In the genomic region with DNA sequence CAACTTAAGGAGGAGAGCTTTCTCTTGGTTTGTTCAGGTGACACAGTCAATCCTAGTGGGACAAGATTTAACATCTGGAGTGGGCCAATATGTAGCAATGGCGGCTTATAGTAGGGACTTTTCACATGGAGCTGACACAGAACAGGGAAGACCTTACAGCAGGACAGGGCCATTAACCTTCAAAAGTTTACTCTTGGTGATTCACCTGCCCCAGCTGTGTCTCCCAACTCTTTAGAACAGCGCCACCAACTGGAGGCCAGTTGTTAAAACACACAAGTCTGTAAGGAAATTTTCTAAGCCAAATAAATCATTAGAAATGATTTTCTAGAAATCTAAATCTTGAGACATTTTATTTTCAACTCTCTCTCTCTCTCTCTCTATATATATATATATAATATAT, we compare ENCODE assay signal across 14 mouse cellular contexts. TPM values are rescaled to one million over a fixed set of nuclear protein-coding genes. Genes with fewer than 3 reads are reported as not detected.
DNase-seq lines count a peak whose midpoint lies in the region; ATAC-seq lines count a peak whose summit lies in the region.
"Had no signal": no experiment of that assay in that cellular context is flagged by ENCODE, and none has a peak within 500 bp of the region (broad histone marks: within the 10 kb centered on the region; RNA-seq: fewer than 3 reads in every experiment).

No protein-coding gene starts in this region.

- H3K4me2 ChIP-seq in hindbrain, embryonic 11.5 days (replicated peaks; ENCODE audit: low read depth, low read length) = no peak overlapping the region
- H3K4me2 ChIP-seq in hindbrain, embryonic 12.5 days (replicated peaks) = no peak overlapping the region
- H3K4me2 ChIP-seq in kidney, embryonic 16.5 days (replicated peaks; ENCODE audit: low read depth, low read length) = no peak overlapping the region
- H3K4me2 ChIP-seq: hindbrain, embryonic 15.5 days; neural tube, embryonic 15.5 days had no signal

- peak; percentile 6 for DNase-seq in hindbrain, embryonic 11.5 days (ENCODE audit: low spot score)
- DNase-seq in right cerebral cortex, postnatal 4 days = peak; percentile 23
- no peak for DNase-seq in right cerebral cortex, postnatal 36 days (ENCODE audit: low spot score in 2 of 2)
- peak; percentile 58 to 81 for DNase-seq in adrenal gland, adult (ENCODE audit: inconsistent age in 2 of 2, low spot score in 1 of 2)
- DNase-seq: cerebellum, adult 9-10 months; gastrocnemius, postnatal 36 days; layer of hippocampus, postnatal 36 days had no signal

- H3K36me3 ChIP-seq in hindbrain, embryonic 11.5 days (ENCODE audit: control insufficient read depth, insufficient read depth, low read length) = no peaks in the 10 kb centered on the region
- H3K36me3 ChIP-seq in hindbrain, embryonic 12.5 days = no peaks in the 10 kb centered on the region
- no peaks in the 10 kb centered on the region for H3K36me3 ChIP-seq in kidney, embryonic 16.5 days (ENCODE audit: insufficient read depth, low read length)
- H3K36me3 ChIP-seq: hindbrain, embryonic 15.5 days; neural tube, embryonic 15.5 days had no signal

- H3K4me3 ChIP-seq in hindbrain, embryonic 11.5 days (ENCODE audit: low read depth, low read length) = no peak overlapping the region
- no peak overlapping the region for H3K4me3 ChIP-seq in hindbrain, embryonic 12.5 days
- H3K4me3 ChIP-seq in kidney, embryonic 16.5 days (ENCODE audit: low read length) = no peak overlapping the region
- H3K4me3 ChIP-seq: hindbrain, embryonic 15.5 days; neural tube, embryonic 15.5 days had no signal

- no peaks in the 10 kb centered on the region for H3K4me1 ChIP-seq in hindbrain, embryonic 11.5 days (replicated peaks; ENCODE audit: control insufficient read depth, insufficient read depth, low read length)
- H3K4me1 ChIP-seq in hindbrain, embryonic 12.5 days = no peaks in the 10 kb centered on the region
- no peaks in the 10 kb centered on the region for H3K4me1 ChIP-seq in kidney, embryonic 16.5 days (ENCODE audit: insufficient read depth, low read length)
- H3K4me1 ChIP-seq: hindbrain, embryonic 15.5 days; neural tube, embryonic 15.5 days had no signal

- no peaks in the 10 kb centered on the region for H3K27me3 ChIP-seq in hindbrain, embryonic 11.5 days (ENCODE audit: control insufficient read depth, insufficient read depth, low read length)
- no peaks in the 10 kb centered on the region for H3K27me3 ChIP-seq in hindbrain, embryonic 12.5 days
- no peaks in the 10 kb centered on the region for H3K27me3 ChIP-seq in kidney, embryonic 16.5 days (ENCODE audit: insufficient read depth, low read length)
- H3K27me3 ChIP-seq: neural tube, embryonic 15.5 days had no signal

- WGBS in hindbrain, embryonic 11.5 days = 51% methylated on average over 2 of the region's 2 CpGs
- 49% methylated on average over 2 of the region's 2 CpGs for WGBS in hindbrain, embryonic 12.5 days
- WGBS in kidney, embryonic 16.5 days = 49% methylated on average over 2 of the region's 2 CpGs

- H3K27ac ChIP-seq in hindbrain, embryonic 11.5 days (ENCODE audit: low read depth, low read length) = no peak overlapping the region
- no peak overlapping the region for H3K27ac ChIP-seq in hindbrain, embryonic 12.5 days
- H3K27ac ChIP-seq in kidney, embryonic 16.5 days (ENCODE audit: low read length) = no peak overlapping the region
- H3K27ac ChIP-seq: hindbrain, embryonic 15.5 days; macrophage; neural tube, embryonic 15.5 days had no signal

- no peaks in the 10 kb centered on the region for H3K9me3 ChIP-seq in hindbrain, embryonic 11.5 days (ENCODE audit: control insufficient read depth, low read length)
- no peaks in the 10 kb centered on the region for H3K9me3 ChIP-seq in hindbrain, embryonic 12.5 days (replicated peaks)
- H3K9me3 ChIP-seq in kidney, embryonic 16.5 days (ENCODE audit: low read length) = no peaks in the 10 kb centered on the region; the same call in 1 of the 2 replicates
- H3K9me3 ChIP-seq: hindbrain, embryonic 15.5 days; neural tube, embryonic 15.5 days had no signal

- H3K9ac ChIP-seq in hindbrain, embryonic 11.5 days (ENCODE audit: low read depth, low read length) = no peak overlapping the region
- H3K9ac ChIP-seq in hindbrain, embryonic 12.5 days = no peak overlapping the region
- no peak overlapping the region for H3K9ac ChIP-seq in kidney, embryonic 16.5 days (replicated peaks; ENCODE audit: low read length)
- H3K9ac ChIP-seq: hindbrain, embryonic 15.5 days; neural tube, embryonic 15.5 days had no signal

- no peak for ATAC-seq in hindbrain, embryonic 11.5 days (ENCODE audit: low FRiP score)
- no peak for ATAC-seq in hindbrain, embryonic 12.5 days (ENCODE audit: low FRiP score)
- 0 out of 2 replicates have a peak, but pooled peaks have one; percentile 47 for ATAC-seq in megakaryocyte progenitor cell, adult 5-6 weeks (replicated peaks; ENCODE audit: poor library complexity)
- no peak for ATAC-seq in monocyte, adult 5-6 weeks (replicated peaks; ENCODE audit: insufficient number of reproducible peaks, low FRiP score, low TSS enrichment, poor library complexity, severe bottlenecking)
- no peak for ATAC-seq in kidney, embryonic 16.5 days (ENCODE audit: low FRiP score, low TSS enrichment)

RNA-seq across cellular contexts. Expression of gene Fkbp4, which starts 28.8 kb away (rescaled TPM):
- 434 and 533 TPM in 2 replicates for polyA plus RNA-seq in hindbrain, embryonic 11.5 days (2014; fragmentation: Nextera tagmentation; extraction: Ambion mirVana)
- polyA plus RNA-seq in hindbrain, embryonic 12.5 days (2016; fragmentation: Nextera tagmentation; extraction: Ambion mirVana) = 415 and 439 TPM in 2 replicates
- total RNA-seq in megakaryocyte progenitor cell, adult 5-6 weeks (2015) = 124 and 149 TPM in 2 replicates
- total RNA-seq in megakaryocyte progenitor cell, adult 5-6 weeks (2017) = 373 and 394 TPM in 2 replicates
- 70.0 to 110 TPM (median 79.4 TPM) in 3 replicates for total RNA-seq in monocyte, adult 5-6 weeks (2017)
- polyA plus RNA-seq in kidney, embryonic 16.5 days (2015; fragmentation: Nextera tagmentation; extraction: Ambion mirVana) = 550 and 556 TPM in 2 replicates

RNA-seq across cellular contexts. Expression of gene Itfg2, which starts 42.6 kb away (rescaled TPM):
- polyA plus RNA-seq in hindbrain, embryonic 11.5 days (2014; fragmentation: Nextera tagmentation; extraction: Ambion mirVana) = 28.4 and 32.2 TPM in 2 replicates
- polyA plus RNA-seq in hindbrain, embryonic 12.5 days (2016; fragmentation: Nextera tagmentation; extraction: Ambion mirVana) = 33.4 and 37.7 TPM in 2 replicates
- total RNA-seq in megakaryocyte progenitor cell, adult 5-6 weeks (2015) = 24.1 and 33.1 TPM in 2 replicates
- total RNA-seq in megakaryocyte progenitor cell, adult 5-6 weeks (2017) = 12.9 and 15.6 TPM in 2 replicates
- total RNA-seq in monocyte, adult 5-6 weeks (2017) = 13.7 to 16.8 TPM (median 16.1 TPM) in 3 replicates
- 35.6 and 39.2 TPM in 2 replicates for polyA plus RNA-seq in kidney, embryonic 16.5 days (2015; fragmentation: Nextera tagmentation; extraction: Ambion mirVana)

RNA-seq across cellular contexts. Expression of gene Pzp, which starts 59.2 kb away (rescaled TPM):
- not detected in 2 replicates for polyA plus RNA-seq in hindbrain, embryonic 11.5 days (2014; fragmentation: Nextera tagmentation; extraction: Ambion mirVana)
- not detected in 2 replicates for polyA plus RNA-seq in hindbrain, embryonic 12.5 days (2016; fragmentation: Nextera tagmentation; extraction: Ambion mirVana)
- not detected in 2 replicates for total RNA-seq in megakaryocyte progenitor cell, adult 5-6 weeks (2015)
- total RNA-seq in megakaryocyte progenitor cell, adult 5-6 weeks (2017) = not detected in 2 replicates
- total RNA-seq in monocyte, adult 5-6 weeks (2017) = not detected in 3 replicates
- 0.86 and 1.4 TPM in 2 replicates for polyA plus RNA-seq in kidney, embryonic 16.5 days (2015; fragmentation: Nextera tagmentation; extraction: Ambion mirVana)
- total RNA-seq: layer of hippocampus, postnatal 36 days had no signal
- polyA plus RNA-seq: macrophage had no signal

Comparison
In these comparisons a context has a peak if more than half of its experiments do, and no peak if none do; other contexts are left out.
1. DNase-seq: peak in hindbrain, embryonic 11.5 days (single experiment), right cerebral cortex, postnatal 4 days (single experiment) and adrenal gland, adult (2 of 2); none in right cerebral cortex, postnatal 36 days (0 of 2).